8 mouse cellular contexts compared by ENCODE assay signal in genomic region chr2:49719854-49720253, GRCm38 (mm10).
DNase-seq lines count a peak whose midpoint lies in the region; ATAC-seq and TF ChIP-seq lines count a peak whose summit lies in the region.
"Had no signal": no experiment of that assay in that cellular context is flagged by ENCODE, and none has a peak within 500 bp of the region (broad histone marks: within the 10 kb centered on the region; RNA-seq: fewer than 3 reads in every experiment).

No protein-coding gene starts in this region.

- H3K4me2 ChIP-seq in lung, postnatal 0 days (replicated peaks; ENCODE audit: low read depth, low read length) = 0 out of 2 replicates have a peak overlapping the region, but pooled peaks have one; percentile 17
- peak overlapping the region; percentile 31 for H3K4me2 ChIP-seq in forebrain, embryonic 14.5 days (ENCODE audit: low read length)

- no peak overlapping the region for H3K4me3 ChIP-seq in lung, postnatal 0 days (ENCODE audit: low read depth, low read length)
- no peak overlapping the region for H3K4me3 ChIP-seq in forebrain, embryonic 14.5 days (ENCODE audit: low read depth, low read length)
- H3K4me3 ChIP-seq in thymus, adult 2 months (ENCODE audit: control insufficient read depth, insufficient read depth, low read length) = no peak overlapping the region
- H3K4me3 ChIP-seq: erythroblast, embryonic 14.5 days had no signal

- no peak overlapping the region for H3K9ac ChIP-seq in lung, postnatal 0 days (replicated peaks; ENCODE audit: low read depth)
- H3K9ac ChIP-seq in forebrain, embryonic 14.5 days (ENCODE audit: low read length) = peak overlapping the region; percentile 45; the same call in 1 of the 2 replicates

- no peak for TF ChIP-seq CTCF in lung, postnatal 0 days (IDR thresholded peaks at IDR 0.05)
- TF ChIP-seq CTCF in thymus, adult 2 months (IDR thresholded peaks at IDR 0.05; ENCODE audit: borderline replicate concordance, control insufficient read depth, extremely low read depth, insufficient read depth, low read length, poor library complexity) = no peak

- WGBS in lung, postnatal 0 days = 5% methylated on average over 6 of the region's 6 CpGs
- 0% methylated on average over 6 of the region's 6 CpGs for WGBS in forebrain, embryonic 14.5 days
- WGBS in thymus, adult 2 months = 20% methylated on average over 6 of the region's 6 CpGs

- no peak for TF ChIP-seq POLR2A in thymus, adult 2 months (IDR thresholded peaks at IDR 0.05; ENCODE audit: control insufficient read depth, extremely low read depth, insufficient read depth, low read length, poor library complexity)

- H3K9me3 ChIP-seq in lung, postnatal 0 days (ENCODE audit: low read length) = no peaks in the 10 kb centered on the region
- no peaks in the 10 kb centered on the region for H3K9me3 ChIP-seq in forebrain, embryonic 14.5 days (replicated peaks; ENCODE audit: control insufficient read depth, low read length)

- H3K4me1 ChIP-seq in lung, postnatal 0 days (ENCODE audit: insufficient read depth, low read depth, low read length) = no peaks in the 10 kb centered on the region
- H3K4me1 ChIP-seq in forebrain, embryonic 14.5 days (ENCODE audit: control insufficient read depth, insufficient read depth, low read length) = peaks cover 47% of the 10 kb centered on the region
- H3K4me1 ChIP-seq in thymus, adult 2 months (replicated peaks; ENCODE audit: control insufficient read depth, insufficient read depth, low read length) = peaks cover 4% of the 10 kb centered on the region; the same call in 1 of the 2 replicates

- H3K36me3 ChIP-seq in lung, postnatal 0 days (ENCODE audit: insufficient read depth, low read length) = no peaks in the 10 kb centered on the region
- peaks cover 37% of the 10 kb centered on the region for H3K36me3 ChIP-seq in forebrain, embryonic 14.5 days (ENCODE audit: control insufficient read depth, insufficient read depth, low read length)
- no peaks in the 10 kb centered on the region for H3K36me3 ChIP-seq in thymus, adult 2 months (ENCODE audit: control insufficient read depth, insufficient read depth, low read length)

- TF ChIP-seq EP300 in lung, postnatal 0 days (IDR thresholded peaks at IDR 0.05) = no peak

- no peaks in the 10 kb centered on the region for H3K27me3 ChIP-seq in lung, postnatal 0 days (replicated peaks; ENCODE audit: insufficient read depth, low read length)
- H3K27me3 ChIP-seq in forebrain, embryonic 14.5 days (replicated peaks; ENCODE audit: control insufficient read depth, insufficient read depth, low read length) = no peaks in the 10 kb centered on the region
- no peaks in the 10 kb centered on the region for H3K27me3 ChIP-seq in thymus, adult 2 months (ENCODE audit: control insufficient read depth, insufficient read depth, low read length)

- no peak for DNase-seq in lung, postnatal 0 days (ENCODE audit: low spot score)
- DNase-seq in lung, postnatal 14 days = no peak
- DNase-seq in forebrain, embryonic 14.5 days (ENCODE audit: low spot score) = peak; percentile 64
- DNase-seq in mesoderm, embryonic 11.5 days (ENCODE audit: low read depth, low spot score) = peak; percentile 86
- DNase-seq in thymus, postnatal 0 days (ENCODE audit: low spot score) = no peak
- DNase-seq in thymus, adult 2 months = no peak
- DNase-seq in T-cell, adult 2 months (ENCODE audit: low spot score) = no peak

- peak; percentile 32; the same call in 1 of the 2 replicates for ATAC-seq in lung, postnatal 0 days
- ATAC-seq in forebrain, embryonic 14.5 days = 0 out of 2 replicates have a peak, but pooled peaks have one; percentile 13

- no peak overlapping the region for H3K27ac ChIP-seq in lung, postnatal 0 days (ENCODE audit: low read length)
- H3K27ac ChIP-seq in forebrain, embryonic 14.5 days (ENCODE audit: low read depth, low read length) = peak overlapping the region; percentile 89
- no peak overlapping the region for H3K27ac ChIP-seq in thymus, adult 2 months (ENCODE audit: control insufficient read depth, insufficient read depth, low read length)

Comparison
In these comparisons a context has a peak if more than half of its experiments do, and no peak if none do; other contexts are left out.
1. DNase-seq: peak in forebrain, embryonic 14.5 days (single experiment) and mesoderm, embryonic 11.5 days (single experiment); none in lung, postnatal 0 days (single experiment), lung, postnatal 14 days (single experiment), thymus, postnatal 0 days (single experiment), thymus, adult 2 months (single experiment) and T-cell, adult 2 months (single experiment).